Mouse (Mus musculus) spleen, postnatal 10 days (tissue): ENCODE measurements around the gene Olfr372.
A peak's percentile ranks its signal among the peaks of the same experiment; 100 is the strongest.
"Not testable (repeated sequence)": the region's sequence is repeated elsewhere in the genome, so short reads cannot be mapped to it uniquely, and the experiment has no call there.

Experiments
- DNase-seq, 2 experiments: peaks; one replicate each; pipeline ENCODE4 v3.0.0; 2021 to 2022; ENCODE audit warnings: low spot score in 2 of 2

Gene Olfr372

DNA sequence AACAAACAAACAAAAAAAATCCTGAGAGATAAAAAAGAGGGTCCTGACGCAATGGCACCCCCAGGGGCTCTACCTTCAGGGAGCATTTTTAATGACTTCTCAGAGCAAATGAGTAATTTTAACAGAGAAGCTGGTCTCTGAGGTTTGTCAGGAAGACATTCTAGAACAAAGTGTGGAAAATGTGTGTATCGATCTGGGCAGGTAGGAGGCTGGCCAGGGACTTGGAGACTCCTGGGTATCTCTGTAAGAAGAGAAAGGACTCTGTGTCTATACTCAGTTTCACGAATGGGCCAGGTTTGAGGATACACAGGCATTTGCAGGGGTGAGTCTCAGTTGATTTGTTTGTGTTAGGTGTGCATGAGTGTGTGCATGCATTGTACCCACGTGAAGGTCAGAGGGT lies at the start of gene Olfr372:
Olfr372 (plus strand) TSS at position 301 of the 400 bp plus-strand sequence.
- not testable (repeated sequence) for DNase-seq

DNA sequence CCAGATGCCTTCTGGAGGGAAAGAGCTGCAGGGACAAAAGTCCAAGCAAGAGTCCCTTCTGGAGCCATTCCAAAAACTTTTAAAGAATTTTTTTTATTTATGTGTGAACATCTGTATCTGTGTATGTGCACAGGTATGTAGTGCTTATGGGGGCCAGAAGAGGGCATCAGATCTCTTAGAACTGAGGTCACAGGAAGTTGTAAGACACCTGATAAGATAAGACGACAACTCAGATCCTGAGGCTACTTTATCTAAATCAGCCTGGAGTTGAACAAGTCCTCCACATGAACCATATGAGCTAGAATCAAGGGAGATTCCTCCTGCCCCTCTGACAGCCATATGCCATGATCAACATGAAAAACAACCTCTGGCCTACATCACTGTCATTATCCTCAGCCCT lies 41.6 kb upstream of the Olfr372 start:
- DNase-seq, result no peak

DNA sequence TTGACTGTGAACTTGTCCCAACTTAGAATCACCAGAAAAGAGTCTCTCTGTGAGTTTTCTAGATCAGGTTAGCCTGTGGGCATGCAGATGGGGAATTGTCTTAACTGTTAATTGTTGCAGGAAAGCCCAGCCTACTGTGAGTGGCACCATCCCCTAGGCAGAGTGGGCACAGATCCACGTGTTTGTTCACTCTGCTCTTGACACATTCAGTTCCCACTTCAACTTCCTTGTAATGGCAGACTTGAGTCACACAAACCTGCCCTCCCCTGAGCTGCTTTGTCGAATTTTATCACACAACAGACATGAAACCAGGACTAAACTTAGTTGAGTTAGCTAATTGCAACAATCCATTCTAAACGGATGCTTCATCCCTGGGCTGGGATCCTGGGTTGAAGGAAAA lies 40.8 kb upstream of the Olfr372 start:
- no peak for DNase-seq

DNA sequence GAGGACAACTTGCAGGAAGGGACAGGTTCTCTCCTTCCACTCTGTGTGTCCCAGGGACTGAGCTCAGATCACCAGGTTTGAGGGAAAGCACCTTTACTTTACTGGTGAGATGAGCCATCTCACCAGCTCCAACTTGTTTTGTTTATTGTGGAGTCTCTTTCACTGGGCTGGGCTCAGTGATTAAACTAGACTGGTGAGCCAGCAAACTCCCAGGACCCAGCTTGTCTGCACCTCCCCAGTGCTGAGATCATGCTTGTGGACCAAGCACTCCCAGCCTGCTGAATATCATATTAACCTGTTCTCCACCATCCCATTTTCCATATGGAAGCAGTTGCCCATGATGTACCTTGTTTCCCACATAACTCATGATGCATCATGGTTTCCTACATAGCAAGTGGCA lies 38.1 kb upstream of the Olfr372 start:
- DNase-seq, result no peak

DNA sequence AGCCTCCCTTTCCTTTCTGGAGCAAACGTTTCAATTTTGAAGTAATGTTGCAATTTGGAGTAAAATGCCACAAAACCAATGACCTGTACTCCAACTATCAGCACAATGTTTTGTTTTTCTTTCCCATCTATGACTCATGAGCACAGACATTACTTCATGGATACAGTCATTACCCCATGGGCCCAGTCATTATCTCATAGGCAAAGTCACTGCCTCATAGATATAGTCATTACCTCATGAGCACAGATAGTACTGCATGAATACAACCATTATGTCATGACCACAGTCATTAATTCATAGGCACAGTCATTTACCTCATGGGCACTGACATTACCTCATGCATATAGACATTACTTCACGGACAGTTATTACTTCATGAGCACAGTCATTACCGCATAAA lies 35.1 kb upstream of the Olfr372 start:
- DNase-seq, result no peak

DNA sequence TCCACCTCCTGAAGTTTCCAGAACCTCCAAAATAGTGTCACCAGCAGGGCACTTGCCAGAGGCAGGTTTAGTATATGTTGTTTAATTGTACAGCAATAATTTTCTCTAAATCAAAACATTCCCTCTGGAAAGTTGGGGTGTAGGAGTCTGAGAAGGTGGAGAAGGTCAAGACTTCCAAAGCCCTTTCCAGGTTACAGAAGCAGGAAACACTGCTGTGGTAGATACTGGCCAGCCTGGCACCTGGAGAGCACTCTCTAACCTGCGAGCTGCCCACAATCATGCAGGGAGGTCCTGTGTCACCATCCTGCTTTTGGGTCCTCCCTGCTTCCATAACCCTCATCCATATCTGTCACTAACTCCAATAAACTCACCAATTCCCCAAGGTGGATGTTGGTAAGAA lies 34.3 kb upstream of the Olfr372 start:
- DNase-seq, result no peak

DNA sequence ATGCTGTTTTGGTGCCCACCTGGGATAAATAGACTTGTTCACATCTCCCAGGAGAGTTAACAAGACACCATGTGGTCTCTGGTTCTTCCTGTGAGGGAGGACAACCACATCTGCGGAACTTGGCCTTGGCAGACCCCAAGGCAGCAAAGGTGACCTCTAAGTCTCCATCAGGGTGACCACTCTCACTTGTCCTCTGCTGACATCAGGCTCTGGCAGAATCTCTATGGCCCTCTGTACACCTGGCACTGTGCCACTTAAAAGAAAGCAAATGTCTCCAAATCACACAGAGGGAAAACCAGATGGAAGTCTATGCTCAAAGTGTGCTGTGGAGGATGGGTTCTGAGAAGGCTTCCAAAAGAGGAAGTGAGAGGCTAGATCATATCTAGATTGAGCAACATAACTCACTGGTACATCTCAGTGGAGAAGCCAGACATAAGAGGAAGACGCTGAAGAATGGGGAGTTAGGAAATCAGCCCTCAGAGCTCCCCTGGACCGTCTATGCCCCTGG lies 32.8 kb upstream of the Olfr372 start:
- peak; percentile 45 to 49 for DNase-seq

DNA sequence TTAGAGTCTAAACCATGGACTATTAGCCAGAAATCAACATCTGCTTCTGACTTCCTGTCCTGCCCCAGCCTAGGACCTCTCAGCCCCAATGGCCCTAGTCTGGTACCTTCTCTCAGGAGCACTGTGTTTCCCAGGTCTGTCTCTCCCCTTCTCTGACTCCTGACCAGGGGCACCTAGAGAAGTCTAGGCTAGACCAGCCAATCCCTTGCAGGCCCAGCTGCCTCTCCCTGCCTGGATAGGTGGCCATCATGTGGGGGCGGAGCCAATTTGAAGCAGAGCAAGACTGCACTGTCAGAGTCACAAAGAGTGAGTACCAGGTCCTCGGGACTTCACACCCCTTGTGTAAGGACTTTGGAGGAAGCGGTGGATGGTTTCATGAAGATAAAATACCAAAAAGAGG lies 31.5 kb upstream of the Olfr372 start, which contains the start of gene Cyp4f18:
Cyp4f18 (minus strand) TSS at position 154 of the 400 bp plus-strand sequence.
- peak; percentile 49 to 76 for DNase-seq

DNA sequence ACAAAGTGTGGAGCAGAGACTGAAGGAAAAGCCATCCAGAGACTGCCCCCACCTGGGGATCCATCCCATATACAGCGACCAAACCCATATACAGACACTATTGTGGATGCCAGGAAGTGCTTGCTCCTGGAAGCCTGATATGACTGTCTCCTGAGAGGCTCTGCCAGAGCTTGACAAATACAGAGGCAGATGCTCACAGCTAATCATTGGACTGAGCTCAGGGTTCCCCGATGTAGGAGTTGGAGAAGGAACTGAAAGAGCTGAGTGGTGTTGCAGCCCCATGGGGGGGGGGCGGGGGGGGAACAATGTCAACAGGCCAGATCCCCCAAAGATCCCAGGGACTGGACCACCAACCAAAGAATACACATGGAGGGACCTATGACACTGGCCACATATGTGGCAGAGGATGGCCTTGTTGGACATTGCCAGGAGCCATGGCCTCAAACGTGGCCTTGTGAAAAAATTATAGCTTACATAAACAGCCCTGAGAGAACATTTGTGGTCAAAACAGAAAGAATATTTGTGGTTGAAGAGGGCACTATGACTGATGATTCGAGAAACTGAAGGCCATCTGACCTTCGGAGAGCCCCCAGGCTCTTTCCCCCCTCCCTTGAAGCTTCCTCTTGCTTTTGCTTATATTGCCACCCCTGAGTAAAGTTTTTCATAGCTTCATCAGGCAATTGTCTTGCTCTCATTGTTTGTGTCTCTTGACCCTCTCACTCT lies 27.4 kb upstream of the Olfr372 start:
- DNase-seq, result not testable (repeated sequence)

DNA sequence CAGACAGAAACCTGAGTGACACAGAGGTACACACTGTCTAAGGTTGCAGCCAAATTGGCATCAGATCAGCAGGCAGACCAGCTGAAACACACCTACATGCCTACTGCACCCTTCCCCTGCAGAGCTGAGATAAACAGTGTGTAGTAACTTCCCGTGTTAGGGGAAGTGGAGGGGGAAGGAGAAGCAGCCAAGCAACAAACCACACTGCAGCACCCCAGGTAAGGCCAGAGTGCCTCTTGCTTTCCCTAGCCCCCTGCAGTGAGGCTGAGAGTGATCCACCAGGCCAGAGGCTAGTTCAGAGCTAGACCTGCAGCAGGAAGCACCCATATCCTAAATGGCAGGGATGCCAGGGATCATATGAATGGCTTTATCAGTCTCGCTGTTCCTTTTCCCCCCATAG lies 23.7 kb upstream of the Olfr372 start:
- peak; percentile 57 to 66 for DNase-seq

DNA sequence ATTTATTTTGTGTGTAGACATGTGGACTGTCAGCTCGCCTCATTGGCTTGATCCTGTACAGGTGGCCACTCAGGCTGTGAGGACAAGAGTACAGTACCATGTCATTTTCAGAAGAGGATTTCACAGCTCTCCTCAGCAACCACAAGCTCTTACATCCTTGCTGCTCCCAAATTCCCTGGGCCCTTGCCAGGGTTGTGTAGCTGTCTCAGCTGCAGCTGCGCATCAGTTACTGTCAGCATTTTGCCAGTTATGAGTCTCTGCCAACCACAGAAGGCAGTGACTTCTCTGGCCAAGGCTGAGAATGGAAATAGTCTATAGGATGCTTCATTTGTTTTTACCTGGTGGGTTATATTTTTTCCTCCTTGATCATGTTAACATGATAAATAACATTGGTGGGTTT lies 22.9 kb upstream of the Olfr372 start:
- DNase-seq, result peak in 1 of 2 experiments; percentile 38

DNA sequence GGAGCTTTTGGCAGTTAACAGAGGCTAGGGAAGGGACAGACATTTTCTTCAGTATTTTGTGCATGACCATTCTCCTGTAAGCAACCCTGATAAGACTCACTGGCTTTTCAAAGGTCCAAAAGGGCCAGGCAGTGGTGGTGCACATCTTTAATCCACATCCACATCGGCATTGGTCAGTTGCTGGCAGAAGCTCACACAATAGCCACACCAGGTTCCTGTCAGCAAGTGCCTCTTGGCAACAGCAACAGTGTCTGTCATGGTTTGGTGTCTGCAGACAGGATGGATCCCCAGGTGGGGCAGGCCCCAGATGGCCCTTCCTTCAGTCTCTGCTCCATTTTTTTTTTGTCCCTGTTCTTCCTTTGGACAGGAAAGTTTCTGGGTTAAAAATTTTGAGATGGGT lies 22.0 kb upstream of the Olfr372 start:
- peak in 1 of 2 experiments; percentile 15 for DNase-seq

DNA sequence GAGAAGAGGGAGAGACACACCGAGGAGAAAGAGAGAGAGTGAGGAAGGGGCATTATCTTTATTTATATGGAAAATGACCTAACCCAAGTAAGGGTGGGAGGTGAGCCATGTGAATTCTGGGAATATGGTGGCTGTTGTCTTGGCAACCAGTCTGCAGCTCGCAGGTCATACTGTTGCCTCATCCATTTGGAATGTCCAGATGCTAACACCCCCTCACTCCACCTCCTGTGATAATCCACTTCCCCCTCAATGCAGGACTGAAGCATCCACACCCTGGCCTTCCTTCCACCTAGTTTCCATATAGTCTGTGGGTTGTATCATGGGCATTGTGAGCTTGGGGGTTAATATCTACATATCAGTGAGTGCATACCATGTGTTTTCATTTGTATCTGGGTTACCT lies 21.2 kb upstream of the Olfr372 start:
- DNase-seq, result no peak

DNA sequence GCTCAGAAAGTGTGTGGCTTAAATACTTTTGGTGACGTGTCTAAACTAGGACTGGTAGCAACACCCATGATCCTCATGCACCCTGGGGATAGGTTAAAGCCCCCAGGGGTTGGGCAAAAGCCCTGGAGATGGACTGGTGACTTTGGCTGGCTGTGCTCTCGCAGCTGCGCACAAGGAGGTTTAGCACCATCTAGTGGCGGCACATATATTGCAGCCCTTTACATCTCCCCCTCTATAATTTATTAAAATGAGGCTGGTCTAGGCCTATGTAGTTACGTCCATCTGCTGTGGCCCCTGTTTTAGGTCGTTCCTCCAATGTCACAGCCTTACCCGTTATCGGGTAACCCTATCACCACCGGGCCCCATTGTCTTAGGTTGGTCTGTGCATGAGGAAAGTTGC lies 16.1 kb upstream of the Olfr372 start:
- peak in 1 of 2 experiments; percentile 63 for DNase-seq

DNA sequence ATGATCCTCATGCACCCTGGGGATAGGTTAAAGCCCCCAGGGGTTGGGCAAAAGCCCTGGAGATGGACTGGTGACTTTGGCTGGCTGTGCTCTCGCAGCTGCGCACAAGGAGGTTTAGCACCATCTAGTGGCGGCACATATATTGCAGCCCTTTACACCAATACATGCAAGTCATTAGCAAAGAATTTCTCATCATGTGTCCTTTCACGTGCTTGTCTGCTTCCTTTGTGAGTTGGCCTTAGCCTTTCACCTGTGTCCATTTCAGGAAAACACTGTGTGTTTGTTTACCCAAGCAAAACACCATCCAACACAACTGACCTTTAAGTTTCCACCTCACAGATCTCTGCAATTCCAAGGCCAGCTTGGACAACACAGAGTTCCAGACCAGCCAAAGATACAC lies 8.1 kb upstream of the Olfr372 start:
- peak; percentile 39 to 72 for DNase-seq

DNA sequence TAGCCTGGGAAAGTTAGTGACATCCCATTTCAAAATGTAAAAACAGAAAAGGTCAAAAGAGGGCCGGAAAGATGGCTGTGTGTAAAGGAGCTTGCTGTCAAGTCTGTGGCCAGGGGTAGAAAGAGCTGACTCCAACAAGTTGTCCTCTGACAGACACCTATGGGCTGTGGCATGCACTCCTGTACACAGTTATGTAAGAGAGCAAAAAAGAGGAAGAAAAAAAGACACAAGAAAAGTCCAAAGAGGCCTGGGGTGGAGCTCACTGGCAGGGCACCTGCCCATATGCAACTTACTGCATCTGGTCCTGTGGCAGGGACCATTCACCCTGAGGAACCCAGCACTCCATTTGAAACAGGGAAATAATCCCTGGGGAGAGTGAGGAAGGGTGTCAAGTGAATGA lies 1.5 kb downstream of the Olfr372 start:
- DNase-seq, result no peak

DNA sequence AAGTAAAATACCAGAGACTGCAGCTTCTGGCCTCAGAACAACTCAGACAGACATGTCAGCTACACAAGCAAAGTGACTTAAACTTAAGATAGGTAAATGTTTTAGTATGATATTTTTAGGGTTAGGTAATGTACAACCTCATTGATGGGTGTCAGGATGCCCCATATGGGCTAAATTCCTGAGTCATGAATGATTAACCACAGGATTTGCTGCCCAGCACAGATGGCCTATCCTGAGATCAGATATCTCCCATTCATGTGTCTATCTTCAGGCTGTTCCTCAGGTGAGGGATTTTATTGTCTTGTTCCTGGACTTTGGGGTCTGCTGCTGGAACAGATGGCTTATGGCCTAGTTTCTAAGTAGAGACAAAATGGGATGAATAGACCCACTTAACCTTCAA lies 13.6 kb downstream of the Olfr372 start:
- not testable (repeated sequence) for DNase-seq

DNA sequence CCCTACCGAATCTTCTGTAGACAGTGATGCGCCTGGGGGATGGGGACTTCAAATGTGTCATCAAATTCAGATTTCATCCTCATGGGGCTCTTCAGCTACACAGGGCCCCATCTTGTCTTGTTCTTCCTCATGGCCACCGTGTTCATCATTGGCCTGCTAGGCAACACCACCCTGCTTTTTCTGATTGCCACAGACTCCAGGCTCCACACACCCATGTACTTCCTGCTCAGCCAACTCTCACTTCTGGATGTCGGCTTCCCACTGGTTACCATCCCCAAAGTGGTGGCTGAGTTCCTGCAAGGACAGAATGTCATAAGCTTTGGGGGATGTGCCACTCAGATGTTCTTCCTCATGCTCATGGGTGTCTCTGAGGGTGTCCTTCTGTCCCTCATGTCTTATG lies 16.6 kb downstream of the Olfr372 start:
- not testable (repeated sequence) for DNase-seq

DNA sequence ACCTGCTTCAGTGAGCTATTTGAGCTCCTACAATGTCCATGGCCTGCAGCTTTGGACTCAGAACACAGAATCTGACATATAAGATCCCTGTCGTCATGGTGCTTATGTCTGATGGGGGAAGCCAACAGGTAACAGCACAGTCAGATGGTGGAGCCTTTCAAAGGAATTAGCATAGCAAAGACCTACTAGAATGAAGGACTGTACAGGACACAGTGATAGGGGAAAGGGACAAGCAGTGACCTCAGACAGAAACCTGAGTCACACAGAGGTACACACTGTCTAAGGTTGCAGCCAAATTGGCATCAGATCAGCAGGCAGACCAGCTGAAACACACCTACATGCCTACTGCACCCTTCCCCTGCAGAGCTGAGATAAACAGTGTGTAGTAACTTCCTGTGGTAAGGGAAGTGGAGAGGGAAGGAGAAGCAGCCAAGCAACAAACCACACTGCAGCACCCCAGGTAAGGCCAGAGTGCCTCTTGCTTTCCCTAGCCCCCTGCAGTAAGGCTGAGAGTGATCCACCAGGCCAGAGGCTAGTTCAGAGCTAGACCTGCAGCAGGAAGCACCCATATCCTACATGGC lies 25.9 kb downstream of the Olfr372 start:
- DNase-seq, result not testable (repeated sequence)

DNA sequence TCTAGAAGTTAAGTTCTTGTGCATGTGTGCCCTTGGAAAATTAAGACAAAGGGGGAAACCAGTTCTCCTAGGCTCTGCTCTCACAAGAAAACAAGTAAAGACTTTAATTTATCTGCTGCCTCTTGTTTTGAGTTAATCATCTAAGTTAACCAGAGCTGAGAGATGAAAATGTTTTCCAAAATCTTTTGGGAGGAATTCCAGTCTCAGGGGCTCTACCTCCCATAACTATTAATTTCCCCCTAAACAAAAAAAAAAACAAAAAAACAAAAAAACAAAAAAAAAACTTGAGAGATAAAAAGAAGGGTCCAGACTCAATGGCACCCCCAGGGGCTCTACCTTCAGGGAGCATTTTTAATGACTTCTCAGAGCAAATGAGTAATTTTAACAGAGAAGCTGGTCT lies 41.9 kb downstream of the Olfr372 start, which contains the start of gene Olfr373:
Olfr373 (plus strand) TSS at position 301 of the 400 bp plus-strand sequence.
- DNase-seq, result not testable (repeated sequence)

DNA sequence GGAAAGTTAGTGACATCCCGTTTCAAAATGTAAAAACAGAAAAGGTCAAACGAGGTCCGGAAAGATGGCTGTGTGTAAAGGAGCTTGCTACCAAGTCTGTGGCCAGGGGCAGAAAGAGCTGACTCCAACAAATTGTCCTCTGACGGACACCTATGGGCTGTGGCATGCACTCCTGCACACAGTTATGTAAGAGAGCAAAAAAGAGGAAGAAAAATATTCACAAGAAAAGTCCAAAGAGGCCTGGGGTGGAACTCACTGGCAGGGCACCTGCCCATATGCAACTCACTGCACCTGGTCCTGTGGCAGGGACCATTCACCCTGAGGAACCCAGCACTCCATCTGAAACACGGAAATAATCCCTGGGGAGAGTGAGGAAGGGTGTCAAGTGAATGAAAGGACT lies 43.7 kb downstream of the Olfr372 start:
- DNase-seq, result no peak

DNA sequence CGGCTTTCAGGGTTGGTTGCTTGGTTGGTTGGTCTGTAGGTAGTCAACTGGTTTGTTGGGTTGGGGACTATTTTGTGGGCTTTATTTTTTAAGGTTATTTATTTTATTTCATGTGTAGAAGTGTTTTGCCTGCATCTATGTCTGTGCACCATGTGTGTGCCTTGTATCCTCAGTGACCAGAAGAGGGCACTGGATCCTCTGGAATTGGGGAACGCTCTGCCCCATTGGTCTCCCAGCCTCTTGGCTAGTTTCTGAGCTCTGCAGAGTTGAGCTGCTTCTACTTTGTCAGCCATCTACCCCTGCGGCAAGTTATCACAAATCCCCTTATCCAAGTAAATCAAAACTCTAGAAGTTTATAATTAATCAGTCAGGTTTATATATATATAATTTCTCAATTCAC lies 46.6 kb downstream of the Olfr372 start:
- not testable (repeated sequence) for DNase-seq

DNA sequence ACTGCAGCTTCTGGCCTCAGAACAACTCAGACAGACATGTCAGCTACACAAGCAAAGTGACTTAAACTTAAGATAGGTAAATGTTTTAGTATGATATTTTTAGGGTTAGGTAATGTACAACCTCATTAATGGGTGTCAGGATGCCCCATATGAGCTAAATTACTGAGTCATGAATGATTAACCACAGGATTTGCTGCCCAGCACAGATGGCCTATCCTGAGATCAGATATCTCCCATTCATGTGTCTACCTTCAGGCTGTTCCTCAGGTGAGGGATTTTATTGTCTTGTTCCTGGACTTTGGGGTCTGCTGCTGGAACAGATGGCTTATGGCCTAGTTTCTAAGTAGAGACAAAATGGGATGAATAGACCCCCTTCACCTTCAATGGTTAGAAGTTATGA lies 55.7 kb downstream of the Olfr372 start:
- DNase-seq, result not testable (repeated sequence)
